ENCODE assay signal across 8 mouse cellular contexts in the genomic region with DNA sequence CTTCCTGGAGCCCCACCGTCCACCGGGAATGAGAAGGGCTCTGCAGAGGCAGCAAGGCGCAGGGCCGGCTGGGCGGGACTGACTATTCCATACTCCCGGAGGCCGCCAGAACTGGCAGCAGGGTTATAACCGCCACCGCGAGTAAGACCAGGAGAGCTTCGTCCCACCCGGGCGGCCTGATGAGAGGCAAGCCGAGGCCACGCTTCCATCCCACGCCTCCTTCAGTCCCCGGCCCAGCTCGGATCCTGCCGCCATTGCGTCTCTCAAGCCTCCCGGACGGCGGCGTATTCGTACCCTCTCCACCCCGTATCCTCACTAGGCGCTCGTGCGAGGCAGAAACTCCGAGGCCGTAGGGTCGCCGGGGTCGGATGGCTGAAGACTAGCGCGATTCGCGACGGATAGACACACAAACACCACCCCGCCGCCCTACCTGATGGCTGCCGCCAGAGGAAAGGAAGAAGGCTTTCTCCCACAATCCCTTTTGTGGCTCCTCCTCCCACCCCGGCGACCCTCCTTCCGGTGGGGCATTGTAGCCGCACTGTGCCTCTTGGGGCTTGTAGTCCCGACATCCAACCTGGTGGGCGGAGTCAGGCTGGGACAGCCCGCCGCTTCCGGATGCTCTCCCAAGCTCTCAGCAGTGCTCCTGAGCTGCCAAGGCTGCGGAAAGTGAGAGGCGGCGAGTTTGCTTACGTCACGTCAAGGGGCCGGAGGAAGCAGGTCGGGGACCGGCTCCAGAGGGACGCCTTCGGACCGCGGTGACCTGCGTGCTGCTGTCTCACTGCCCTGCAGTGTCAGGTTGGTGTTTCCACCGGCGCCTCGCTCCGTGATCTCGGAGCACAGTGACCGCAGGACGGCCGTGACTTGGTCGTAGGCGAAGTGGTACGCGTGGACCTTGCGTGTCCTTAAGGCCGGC. TPM values are rescaled to one million over a fixed set of nuclear protein-coding genes. Genes with fewer than 3 reads are reported as not detected.
DNase-seq lines count a peak whose midpoint lies in the region; ATAC-seq and TF ChIP-seq lines count a peak whose summit lies in the region.

Gene Nkiras1, plus strand, starts transcription at position 608 of the 913 bp plus-strand sequence.
Gene Rpl15, minus strand, starts transcription at position 863 of the 913 bp plus-strand sequence.

- H3K79me3 ChIP-seq in C2C12 (ENCODE audit: low read depth) = peaks cover 31% of the 10 kb centered on the region

- peak; percentile 100 for DNase-seq in brain, embryonic 14.5 days (ENCODE audit: low read depth)
- peak; percentile 99 for DNase-seq in liver, adult 2 months (ENCODE audit: extremely low read depth, low read depth, low spot score)
- DNase-seq in splenic B cell, adult 2 months (ENCODE audit: low read depth, low spot score) = peak; percentile 97

- peak within 1 kb of the TSS; percentile 76 for H3K4me2 ChIP-seq in heart, embryonic 11.5 days
- H3K4me2 ChIP-seq in kidney, embryonic 16.5 days (replicated peaks; ENCODE audit: low read depth, low read length) = peak within 1 kb of the TSS; percentile 74
- peak within 1 kb of the TSS; percentile 89 for H3K4me2 ChIP-seq in myocyte (ENCODE audit: low read depth)

- peaks cover 39% of the 10 kb centered on the region for H3K36me3 ChIP-seq in C2C12 (ENCODE audit: control insufficient read depth, insufficient read depth)
- H3K36me3 ChIP-seq in erythroblast, embryonic 14.5 days (ENCODE audit: control insufficient read depth) = peaks cover 36% of the 10 kb centered on the region
- H3K36me3 ChIP-seq in heart, embryonic 11.5 days (ENCODE audit: control insufficient read depth, insufficient read depth, low read length) = peaks cover 2% of the 10 kb centered on the region; the same call in 1 of the 2 replicates
- H3K36me3 ChIP-seq in kidney, embryonic 16.5 days (ENCODE audit: insufficient read depth, low read length) = peaks cover 23% of the 10 kb centered on the region
- peaks cover 16% of the 10 kb centered on the region for H3K36me3 ChIP-seq in liver, adult 2 months (ENCODE audit: control insufficient read depth, insufficient read depth, low read length)
- peaks cover 25% of the 10 kb centered on the region for H3K36me3 ChIP-seq in myocyte (ENCODE audit: control insufficient read depth, insufficient read depth)
- peaks cover 3% of the 10 kb centered on the region; the same call in 1 of the 2 replicates for H3K36me3 ChIP-seq in splenic B cell, adult 2 months (ENCODE audit: control insufficient read depth, insufficient read depth, low read length, poor library complexity, severe bottlenecking)

- peaks cover 24% of the 10 kb centered on the region for H3K4me1 ChIP-seq in erythroblast, embryonic 14.5 days (ENCODE audit: control insufficient read depth)
- H3K4me1 ChIP-seq in heart, embryonic 11.5 days (ENCODE audit: control insufficient read depth, insufficient read depth, low read length) = no peaks in the 10 kb centered on the region
- H3K4me1 ChIP-seq in kidney, embryonic 16.5 days (ENCODE audit: insufficient read depth, low read length) = peaks cover 10% of the 10 kb centered on the region; the same call in 1 of the 2 replicates
- peaks cover 6% of the 10 kb centered on the region for H3K4me1 ChIP-seq in liver, adult 2 months (ENCODE audit: control insufficient read depth, insufficient read depth, low read length)

- TF ChIP-seq CTCF in C2C12 (IDR thresholded peaks at IDR 0.05; ENCODE audit: control insufficient read depth, insufficient read depth, insufficient read length) = no peak
- TF ChIP-seq CTCF in brain, embryonic 14.5 days (IDR thresholded peaks at IDR 0.05; ENCODE audit: borderline replicate concordance, extremely low read depth, insufficient read depth, insufficient read length) = peak; percentile 2; the same call in 1 of the 2 replicates
- TF ChIP-seq CTCF in liver, adult 2 months (IDR thresholded peaks at IDR 0.05; ENCODE audit: low read depth, low read length) = no peak; the same call in 1 of the 2 replicates

- ATAC-seq in heart, embryonic 11.5 days (replicated peaks; ENCODE audit: insufficient number of reproducible peaks, low FRiP score, low TSS enrichment) = peak; percentile 100
- peak; percentile 100 for ATAC-seq in kidney, embryonic 16.5 days (ENCODE audit: low FRiP score, low TSS enrichment)

- H3K4me3 ChIP-seq in C2C12 (ENCODE audit: insufficient read depth, poor library complexity, severe bottlenecking) = peak within 1 kb of the TSS; percentile 93
- peak within 1 kb of the TSS; percentile 87 for H3K4me3 ChIP-seq in erythroblast, embryonic 14.5 days (replicated peaks)
- H3K4me3 ChIP-seq in heart, embryonic 11.5 days (ENCODE audit: low read depth, low read length) = peak within 1 kb of the TSS; percentile 97
- H3K4me3 ChIP-seq in kidney, embryonic 16.5 days (ENCODE audit: low read length) = peak within 1 kb of the TSS; percentile 94
- H3K4me3 ChIP-seq in liver, adult 2 months (ENCODE audit: insufficient read depth, low read depth, low read length) = peak within 1 kb of the TSS; percentile 90
- peak within 1 kb of the TSS; percentile 92 for H3K4me3 ChIP-seq in myocyte

- H3K27me3 ChIP-seq in C2C12 (ENCODE audit: control insufficient read depth, insufficient read depth, insufficient read length) (no peaks in the 10 kb centered on the region), myocyte (ENCODE audit: control insufficient read depth, insufficient read depth, insufficient read length) (no peaks in the 10 kb centered on the region)
- H3K27me3 ChIP-seq in erythroblast, embryonic 14.5 days (ENCODE audit: control insufficient read depth) = no peaks in the 10 kb centered on the region
- no peaks in the 10 kb centered on the region for H3K27me3 ChIP-seq in heart, embryonic 11.5 days (ENCODE audit: control insufficient read depth, insufficient read depth, low read length)
- H3K27me3 ChIP-seq in kidney, embryonic 16.5 days (ENCODE audit: insufficient read depth, low read length) = no peaks in the 10 kb centered on the region
- H3K27me3 ChIP-seq in liver, adult 2 months (ENCODE audit: control insufficient read depth, insufficient read depth, low read length) = no peaks in the 10 kb centered on the region
- H3K27me3 ChIP-seq in splenic B cell, adult 2 months (ENCODE audit: control insufficient read depth, insufficient read depth, low read length, poor library complexity, severe bottlenecking) = no peaks in the 10 kb centered on the region

- WGBS in heart, embryonic 11.5 days (ENCODE audit: insufficient replicate concordance) = under 1% methylated on average over 78 of the region's 78 CpGs
- WGBS in kidney, embryonic 16.5 days = under 1% methylated on average over 77 of the region's 78 CpGs
- under 1% methylated on average over 78 of the region's 78 CpGs for WGBS in liver, adult 2 months

- peaks cover 51% of the 10 kb centered on the region for H3K79me2 ChIP-seq in C2C12 (ENCODE audit: control insufficient read depth, insufficient read depth)
- peaks cover 9% of the 10 kb centered on the region for H3K79me2 ChIP-seq in liver, adult 2 months (ENCODE audit: control insufficient read depth, insufficient read depth, low read length)
- peaks cover 36% of the 10 kb centered on the region for H3K79me2 ChIP-seq in myocyte (ENCODE audit: control insufficient read depth, insufficient read depth)

- H3K9me3 ChIP-seq in erythroblast, embryonic 14.5 days (ENCODE audit: control insufficient read depth, low read length) = no peaks in the 10 kb centered on the region
- H3K9me3 ChIP-seq in heart, embryonic 11.5 days (replicated peaks; ENCODE audit: control insufficient read depth, low read length) = no peaks in the 10 kb centered on the region
- H3K9me3 ChIP-seq in kidney, embryonic 16.5 days (ENCODE audit: low read length) = no peaks in the 10 kb centered on the region

- TF ChIP-seq POLR2A in brain, embryonic 14.5 days (IDR thresholded peaks at IDR 0.05; ENCODE audit: borderline replicate concordance, extremely low read depth, insufficient read depth, insufficient read length, poor library complexity, severe bottlenecking) = peak; percentile 69; the same call in 1 of the 2 replicates
- peak; percentile 83 for TF ChIP-seq POLR2A in liver, adult 2 months (IDR thresholded peaks at IDR 0.05; ENCODE audit: extremely low read depth, insufficient read depth, low read length)
- peak; percentile 88 for TF ChIP-seq POLR2A in myocyte (IDR thresholded peaks at IDR 0.05; ENCODE audit: insufficient read length, low read depth)

- H3K27ac ChIP-seq in heart, embryonic 11.5 days (ENCODE audit: low read depth, low read length) = peak within 1 kb of the TSS; percentile 82
- H3K27ac ChIP-seq in kidney, embryonic 16.5 days (ENCODE audit: low read length) = peak within 1 kb of the TSS; percentile 84
- H3K27ac ChIP-seq in liver, adult 2 months (replicated peaks; ENCODE audit: insufficient read depth, low read depth, low read length) = peak within 1 kb of the TSS; percentile 86

- H3K9ac ChIP-seq in heart, embryonic 11.5 days (ENCODE audit: low read depth, low read length) = peak within 1 kb of the TSS; percentile 99
- H3K9ac ChIP-seq in kidney, embryonic 16.5 days (replicated peaks; ENCODE audit: low read length) = peak within 1 kb of the TSS; percentile 99
- H3K9ac ChIP-seq in liver, adult 2 months (ENCODE audit: low read depth, low read length) = peak within 1 kb of the TSS; percentile 89

- H3ac ChIP-seq in C2C12 (ENCODE audit: control insufficient read depth, insufficient read length, low read depth) (peak within 1 kb of the TSS; percentile 100), myocyte (ENCODE audit: control insufficient read depth, insufficient read length) (peak within 1 kb of the TSS; percentile 38)

TF ChIP-seq in C2C12, 6 proteins besides CTCF, POLR2A, EP300 and RAD21 (continues in another document):
- TF ChIP-seq FOSL1 (IDR thresholded peaks at IDR 0.05; ENCODE audit: insufficient read depth, low read length, poor library complexity, severe bottlenecking) = no peak

TF ChIP-seq in myocyte, 11 proteins besides CTCF, POLR2A, EP300 and RAD21 (continues in another document):
- no peak for TF ChIP-seq MAX (IDR thresholded peaks at IDR 0.05; ENCODE audit: low read depth)

RNA-seq across cellular contexts. Expression of gene Nkiras1, which starts in this region (rescaled TPM):
- 5.0 TPM for polyA plus RNA-seq in C2C12 (2012; fragmentation: generic; extraction: Trizol)
- polyA plus RNA-seq in brain, embryonic 14.5 days (2012; rRNA removed) = 26.1 and 28.8 TPM in 2 replicates
- 0.07 and 0.10 TPM in 2 replicates for polyA plus RNA-seq in erythroblast, embryonic 14.5 days (2012)
- polyA plus RNA-seq in heart, embryonic 11.5 days (2014; fragmentation: Nextera tagmentation; extraction: Ambion mirVana) = 15.3 and 19.3 TPM in 2 replicates
- 13.3 and 18.4 TPM in 2 replicates for polyA plus RNA-seq in kidney, embryonic 16.5 days (2015; fragmentation: Nextera tagmentation; extraction: Ambion mirVana)
- total RNA-seq in liver, adult 2 months (2014; rRNA removed) = 13.4 and 16.8 TPM in 2 replicates
- 6.4 and 7.5 TPM in 2 replicates for polyA plus RNA-seq in liver, adult 2 months (2012; rRNA removed)
- 10.3 TPM for polyA plus RNA-seq in myocyte (2012; fragmentation: generic; extraction: Trizol)

RNA-seq across cellular contexts. Expression of gene Rpl15, which starts in this region (rescaled TPM):
- polyA plus RNA-seq in C2C12 (2012; fragmentation: generic; extraction: Trizol) (2,333 TPM), myocyte (2012; fragmentation: generic; extraction: Trizol) (1,739 TPM)
- 787 and 1,082 TPM in 2 replicates for polyA plus RNA-seq in brain, embryonic 14.5 days (2012; rRNA removed)
- polyA plus RNA-seq in erythroblast, embryonic 14.5 days (2012) = 18.6 and 34.1 TPM in 2 replicates
- 300 and 344 TPM in 2 replicates for polyA plus RNA-seq in heart, embryonic 11.5 days (2014; fragmentation: Nextera tagmentation; extraction: Ambion mirVana)
- 366 and 373 TPM in 2 replicates for polyA plus RNA-seq in kidney, embryonic 16.5 days (2015; fragmentation: Nextera tagmentation; extraction: Ambion mirVana)
- 138 and 173 TPM in 2 replicates for total RNA-seq in liver, adult 2 months (2014; rRNA removed)
- 169 and 170 TPM in 2 replicates for polyA plus RNA-seq in liver, adult 2 months (2012; rRNA removed)

Comparison
In these comparisons a context has a peak if more than half of its experiments do, and no peak if none do; other contexts are left out.
1. Peak in every context shown above with its lines: DNase-seq, ATAC-seq, H3K4me3 ChIP-seq and H3K27ac ChIP-seq.